Mouse (Mus musculus) gastrocnemius, adult 2 months (tissue): ENCODE data around the gene Sgip1. TPM values are rescaled to one million over a fixed set of nuclear protein-coding genes. Genes with fewer than 3 reads are reported as not detected.
A peak's percentile ranks its signal among the peaks of the same experiment; 100 is the strongest.

Experiments used
- DNase-seq: peaks from one replicate; pipeline ENCODE4 v3.0.0; 2022
- H3K27ac ChIP-seq: fragments of 200-600 bp; 2 replicates; pipeline ENCODE4 v1.8.1; 2022; ENCODE audit warnings: mild to moderate bottlenecking
- H3K4me3 ChIP-seq: fragments of 200-600 bp; 2 replicates; pipeline ENCODE4 v1.8.1; 2022; ENCODE audit warnings: mild to moderate bottlenecking, moderate library complexity
- CTCF ChIP-seq: fragments of 200-600 bp; IDR thresholded peaks from 2 replicates; pipeline ENCODE4 v1.8.1; 2022; ENCODE audit warnings: antibody characterized with exemption, mild to moderate bottlenecking, moderate library complexity
- intact Hi-C: fragments of 180-260 bp; cut with DNase I; formaldehyde crosslinking; loops from one replicate; pipeline ENCODE4 v1.15.1; 2025
- total RNA-seq, 2 experiments: library from RNA; stranded (reverse); gene quantifications; 2 replicates each; pipeline ENCODE4 v1.2.3; 2021

Sgip1 gene
- total RNA-seq, 2 experiments from 2014 or later = 1.8 to 2.4 TPM

DNA sequence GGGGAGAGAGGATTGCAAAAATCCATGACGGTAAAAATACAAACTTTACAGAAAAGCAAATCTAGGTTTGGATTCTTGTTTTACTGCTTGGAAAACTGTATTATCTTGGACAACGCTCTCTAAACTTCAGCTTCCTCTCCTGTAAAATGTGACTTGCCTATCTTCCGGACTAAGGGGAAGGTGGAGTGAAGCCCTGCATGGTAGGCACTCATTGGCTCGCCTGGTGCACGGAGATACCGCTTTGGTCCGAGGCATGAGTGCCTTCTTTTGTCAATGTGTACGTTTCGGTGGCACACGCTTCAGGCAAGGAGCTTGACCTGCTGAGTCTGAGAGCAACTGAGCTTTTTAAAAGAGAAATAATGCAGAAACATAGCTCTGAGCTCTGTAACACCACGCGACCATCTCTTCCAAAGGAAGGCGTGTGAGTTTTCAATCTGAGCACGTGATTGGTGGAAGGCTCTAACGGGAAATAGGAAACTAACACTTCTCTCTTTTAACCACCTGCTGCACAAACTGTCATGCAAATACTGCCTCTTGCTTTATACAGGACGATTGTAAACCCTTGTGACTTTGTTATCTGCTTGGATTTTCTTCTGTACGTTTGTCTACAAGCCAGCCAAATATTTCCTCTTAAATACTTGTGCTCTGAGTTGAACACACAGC, 214.3 kb downstream of the Sgip1 start:
- no peak for DNase-seq
- Histone ChIP-seq H3K4me3 (no peak overlapping the region), H3K27ac (no peak overlapping the region)
- no peak for TF ChIP-seq CTCF
- intact Hi-C loops = no loop called here

DNA sequence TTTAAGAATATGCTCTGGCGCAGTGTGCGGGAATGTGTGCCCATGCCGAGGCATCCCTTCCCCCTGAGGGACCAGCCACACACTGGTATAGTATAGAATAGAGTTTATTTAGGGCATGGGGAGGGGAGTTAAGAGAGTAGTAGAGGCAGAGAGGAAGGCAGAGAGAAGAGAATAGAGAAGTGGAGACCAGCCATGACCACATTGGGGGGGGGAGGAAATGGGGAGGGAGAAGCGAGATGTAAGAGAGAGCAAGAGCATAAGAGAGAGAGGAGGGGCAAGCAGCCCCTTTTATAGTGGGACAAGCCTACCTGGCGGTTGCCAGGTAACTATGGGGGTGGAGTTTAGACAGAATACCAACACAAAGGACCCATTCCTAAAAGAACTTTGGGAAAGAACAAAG, 218.3 kb downstream of the Sgip1 start:
- no peak overlapping the region for H3K27ac ChIP-seq
- TF ChIP-seq CTCF = no peak
- DNase-seq = no peak
- no peak overlapping the region for H3K4me3 ChIP-seq
- intact Hi-C loops = no loop called here

DNA sequence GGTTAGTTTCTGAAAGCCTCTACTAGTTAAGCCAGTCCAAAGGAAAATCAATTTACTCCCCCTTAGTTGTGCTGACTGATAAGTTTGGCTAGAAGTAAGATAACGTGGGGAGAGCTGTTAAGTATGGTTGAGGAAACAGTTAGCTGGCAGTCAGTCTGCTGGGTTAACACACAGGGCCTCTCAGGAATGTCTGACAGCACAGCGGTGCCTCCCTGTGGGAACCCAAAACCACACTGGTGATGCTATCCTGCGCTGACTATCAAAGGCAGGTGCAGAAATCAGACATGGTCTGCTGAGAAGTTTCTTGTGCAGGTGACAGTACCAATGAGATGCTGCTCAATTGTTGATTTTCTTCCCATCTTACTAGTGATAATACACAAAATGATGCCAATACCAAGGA, 223.1 kb downstream of the Sgip1 start:
- intact Hi-C loops = no loop called here
- Histone ChIP-seq H3K27ac (no peak overlapping the region), H3K4me3 (no peak overlapping the region)
- no peak for TF ChIP-seq CTCF
- DNase-seq = no peak

DNA sequence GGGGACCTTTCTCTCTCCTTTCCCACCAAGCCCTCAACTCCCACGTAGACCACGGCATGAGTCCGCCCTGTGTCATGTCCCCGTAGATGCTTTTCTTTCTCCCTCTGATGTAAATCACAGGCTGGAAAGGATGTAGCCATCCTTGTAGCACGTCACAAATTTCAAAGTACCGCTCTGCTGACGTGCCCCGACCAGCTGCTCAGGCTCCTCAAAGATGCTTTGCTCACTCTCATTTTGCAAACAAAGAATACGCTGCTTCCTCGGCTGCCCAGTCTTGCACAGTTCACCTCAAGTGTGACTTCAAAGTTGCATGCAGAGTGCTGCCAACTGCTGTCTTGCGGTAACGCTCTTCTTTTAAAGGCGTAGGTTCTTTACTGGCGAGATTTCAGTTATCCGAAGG, 226.7 kb downstream of the Sgip1 start:
- H3K4me3 ChIP-seq = no peak overlapping the region
- no peak for DNase-seq
- intact Hi-C loops = no loop called here
- no peak overlapping the region for H3K27ac ChIP-seq
- no peak for TF ChIP-seq CTCF

DNA sequence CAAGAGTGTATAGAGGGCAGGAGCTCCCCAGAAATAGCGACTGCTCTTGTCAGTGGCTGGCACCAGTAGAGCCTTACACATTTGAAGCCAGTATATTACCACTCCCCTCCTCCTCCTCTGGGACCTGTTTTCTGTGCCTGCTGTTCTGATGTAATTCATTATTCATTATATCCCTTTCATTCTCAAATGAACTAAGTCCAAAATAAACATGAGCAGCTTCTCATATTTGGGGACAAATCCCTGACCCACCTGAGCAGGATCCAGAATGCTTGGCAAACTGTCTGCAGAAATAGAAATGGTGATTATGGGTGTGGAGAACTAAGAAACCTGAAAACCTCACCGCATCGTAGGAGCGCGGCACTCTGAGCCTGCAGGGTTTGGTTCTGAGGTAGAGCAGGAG, 228.5 kb downstream of the Sgip1 start:
- Histone ChIP-seq H3K4me3 (no peak overlapping the region), H3K27ac (no peak overlapping the region)
- DNase-seq = no peak
- TF ChIP-seq CTCF = no peak
- intact Hi-C loops = no loop called here

DNA sequence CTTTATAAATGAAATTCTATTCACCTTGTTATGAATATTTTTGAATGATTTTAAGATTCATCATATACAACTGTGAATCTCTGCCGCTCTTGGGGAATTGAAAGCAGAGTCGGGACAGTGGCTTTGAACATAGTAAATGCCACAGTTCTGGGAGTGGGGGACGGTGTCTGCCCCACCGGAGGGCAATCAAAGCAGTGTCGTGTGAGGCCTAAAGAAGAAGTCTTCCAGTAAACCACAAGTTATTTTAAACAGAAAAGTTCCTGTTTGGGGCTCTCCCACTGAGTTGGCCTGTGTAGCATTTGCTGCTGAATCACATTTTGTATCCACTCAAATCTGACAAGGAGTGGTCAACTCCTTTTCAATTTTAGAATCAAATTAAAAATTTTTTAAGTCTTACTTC, 230.1 kb downstream of the Sgip1 start:
- TF ChIP-seq CTCF = no peak
- no peak overlapping the region for H3K27ac ChIP-seq
- no peak overlapping the region for H3K4me3 ChIP-seq
- DNase-seq = no peak
- intact Hi-C loops = no loop called here

DNA sequence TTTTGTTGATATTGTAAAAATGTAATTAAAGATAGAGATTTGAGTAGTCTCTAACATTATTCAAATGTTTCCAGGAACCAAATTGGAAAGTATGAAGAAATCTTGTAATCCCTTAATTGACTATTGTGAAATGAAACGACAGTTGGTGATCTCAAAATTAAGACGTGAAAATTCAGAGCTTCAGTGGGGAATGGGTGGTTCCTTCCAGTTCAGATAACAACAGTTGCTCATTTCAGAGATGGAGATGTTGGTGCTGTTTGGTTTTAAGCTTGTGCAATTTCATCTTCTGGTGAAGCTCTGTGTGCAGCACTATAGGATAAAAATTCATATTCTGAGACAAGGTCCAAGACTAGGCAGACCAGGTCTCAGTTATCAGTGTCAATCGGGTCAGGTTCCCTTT, 231.0 kb downstream of the Sgip1 start:
- intact Hi-C loops = no loop called here
- TF ChIP-seq CTCF = no peak
- Histone ChIP-seq H3K4me3 (no peak overlapping the region), H3K27ac (no peak overlapping the region)
- no peak for DNase-seq

DNA sequence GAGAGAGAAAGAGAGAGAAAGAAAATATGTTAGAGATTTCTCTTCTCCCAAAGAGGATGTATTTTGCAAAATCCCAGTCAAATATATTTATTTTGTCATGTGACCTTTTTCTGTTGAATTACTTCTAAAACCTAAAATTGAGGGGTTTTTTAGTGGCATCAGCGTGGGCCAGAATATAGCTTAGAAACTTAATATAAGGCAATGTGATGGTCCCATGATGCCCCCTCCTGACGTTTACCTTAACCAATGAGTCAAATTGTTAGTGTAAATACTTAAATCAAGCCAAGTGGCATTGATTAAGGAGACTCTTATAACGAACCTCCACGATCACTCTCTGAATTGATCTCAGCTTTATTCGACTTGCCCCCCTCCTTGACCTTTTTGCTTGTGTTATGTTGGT, 233.1 kb downstream of the Sgip1 start:
- Histone ChIP-seq H3K27ac (no peak overlapping the region), H3K4me3 (no peak overlapping the region)
- intact Hi-C loops = no loop called here
- no peak for DNase-seq
- TF ChIP-seq CTCF = no peak

DNA sequence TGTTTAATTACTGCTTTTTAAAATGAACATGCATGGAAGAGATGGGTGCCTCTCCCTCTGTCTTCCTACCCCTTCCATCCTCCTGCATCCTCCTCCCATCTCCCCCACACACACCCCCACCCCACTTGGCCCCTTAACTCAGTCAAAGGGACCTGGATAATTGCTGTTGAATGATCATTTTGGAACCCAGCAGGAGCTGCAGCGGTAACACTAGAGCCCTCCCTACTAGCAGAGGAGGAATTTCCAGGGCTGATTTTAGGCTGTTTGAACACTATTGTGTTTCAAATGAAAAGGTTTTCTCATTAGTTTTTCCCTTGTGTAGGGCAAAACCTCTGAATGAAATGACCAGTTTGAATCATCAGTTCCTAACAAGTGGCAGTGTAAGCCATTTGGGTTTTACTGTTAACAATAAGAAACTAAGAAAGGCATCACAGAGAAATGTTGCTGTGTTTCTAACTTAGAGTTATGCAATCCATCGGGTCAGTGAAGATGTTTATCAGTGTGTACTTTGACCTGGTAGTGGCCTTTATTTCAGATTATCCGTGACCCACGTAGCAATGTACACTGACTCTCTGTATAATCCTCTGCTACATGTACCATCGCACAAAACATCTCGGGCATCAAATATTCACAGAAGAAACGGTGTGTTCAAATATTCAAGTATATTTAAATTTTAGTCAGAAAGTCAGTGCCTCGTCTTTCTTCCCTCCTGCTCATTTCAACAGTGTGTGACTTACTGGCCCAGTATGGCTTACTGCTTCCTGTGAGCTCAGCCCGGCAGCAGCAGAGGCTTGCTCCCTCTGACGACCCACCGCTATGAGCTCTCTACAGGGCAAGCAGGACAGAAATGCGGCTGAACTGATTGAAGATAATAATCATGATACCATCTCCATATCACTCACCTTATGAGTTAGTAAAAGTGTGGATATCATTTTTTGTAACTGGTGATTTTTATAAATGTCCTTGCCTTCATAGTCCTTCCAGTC, 235.5 kb downstream of the Sgip1 start:
- no peak overlapping the region for H3K27ac ChIP-seq
- intact Hi-C loops = no loop called here
- TF ChIP-seq CTCF = no peak
- DNase-seq = no peak
- no peak overlapping the region for H3K4me3 ChIP-seq

DNA sequence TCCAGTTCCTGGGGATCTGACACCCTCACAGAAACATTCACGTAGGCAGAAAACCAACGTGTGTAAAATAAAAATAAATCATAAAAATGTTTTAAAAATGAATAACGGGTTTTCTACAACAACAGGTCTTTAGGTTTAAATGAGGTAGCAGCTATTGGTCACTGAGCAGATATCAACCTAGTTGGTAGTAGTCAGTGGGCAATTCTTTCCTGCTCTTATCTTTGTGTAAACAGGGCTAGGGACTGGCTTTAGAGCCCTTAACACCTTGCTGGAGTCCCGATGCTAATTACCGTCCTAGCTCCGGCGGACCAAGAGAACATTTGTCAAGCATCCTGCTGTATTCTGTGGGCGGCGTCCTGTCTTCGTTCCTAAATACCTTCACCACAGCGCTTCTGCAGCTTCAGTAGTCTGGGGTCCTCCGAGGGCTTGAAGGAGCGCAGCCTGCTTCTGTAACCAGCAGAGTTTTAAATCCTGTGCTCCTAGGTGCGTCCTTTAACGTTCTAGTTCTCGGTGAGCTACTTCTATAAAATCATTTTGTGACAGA, 236.8 kb downstream of the Sgip1 start:
- H3K27ac ChIP-seq = no peak overlapping the region
- TF ChIP-seq CTCF = no peak
- no peak for DNase-seq
- intact Hi-C loops = no loop called here
- H3K4me3 ChIP-seq = peak overlapping the region; percentile 26; the same call in 1 of the 2 replicates

DNA sequence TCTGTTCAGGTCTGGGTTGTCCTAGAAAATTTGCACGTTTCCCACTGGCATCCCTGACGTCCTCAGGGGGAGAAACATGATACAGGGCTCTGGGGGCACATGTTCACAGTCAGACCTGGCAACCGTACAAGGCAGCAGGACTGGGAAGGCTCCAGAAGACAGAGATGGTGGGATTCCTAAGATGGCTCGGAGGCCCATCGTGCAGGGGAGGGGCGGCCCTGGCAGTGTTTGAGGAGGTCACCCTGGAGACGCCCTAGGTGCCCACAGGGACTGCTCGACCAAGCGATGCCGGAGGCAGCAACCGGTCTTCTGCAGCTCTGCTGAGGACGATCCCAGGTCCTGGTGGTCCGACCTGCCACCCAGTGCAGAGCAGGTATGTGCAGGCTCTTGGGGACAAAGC, 237.3 kb downstream of the Sgip1 start, which contains the start of gene Tctex1d1:
Gene Tctex1d1 (plus strand): TSS at position 167 of the 400 bp plus-strand sequence.
- H3K27ac ChIP-seq = no peak within 1 kb of the TSS
- intact Hi-C loops = no loop called here
- H3K4me3 ChIP-seq = peak within 1 kb of the TSS; percentile 49
- peak; percentile 40 for DNase-seq
- TF ChIP-seq CTCF = no peak

DNA sequence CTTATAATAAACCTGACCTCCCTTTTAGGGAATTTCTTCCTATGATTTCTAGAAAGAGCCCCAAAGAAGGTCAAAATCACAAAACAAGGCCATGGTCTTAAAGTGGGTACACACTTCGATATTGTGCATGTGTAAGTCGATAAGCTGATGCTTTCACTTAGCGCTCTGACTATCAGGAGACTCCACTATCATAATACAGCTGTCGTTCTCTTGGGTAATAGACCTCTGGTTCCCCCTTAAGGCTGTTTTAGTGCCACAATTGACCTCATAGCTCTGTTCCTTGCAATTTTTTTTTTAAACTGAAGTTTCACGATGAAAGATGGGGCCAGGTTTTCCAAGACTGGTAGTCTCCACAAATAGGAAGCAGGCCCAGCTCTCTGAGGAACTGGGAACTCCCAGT, 238.3 kb downstream of the Sgip1 start:
- TF ChIP-seq CTCF = no peak
- no peak for DNase-seq
- intact Hi-C loops = no loop called here
- Histone ChIP-seq H3K27ac (no peak overlapping the region), H3K4me3 (peak overlapping the region; percentile 49)

DNA sequence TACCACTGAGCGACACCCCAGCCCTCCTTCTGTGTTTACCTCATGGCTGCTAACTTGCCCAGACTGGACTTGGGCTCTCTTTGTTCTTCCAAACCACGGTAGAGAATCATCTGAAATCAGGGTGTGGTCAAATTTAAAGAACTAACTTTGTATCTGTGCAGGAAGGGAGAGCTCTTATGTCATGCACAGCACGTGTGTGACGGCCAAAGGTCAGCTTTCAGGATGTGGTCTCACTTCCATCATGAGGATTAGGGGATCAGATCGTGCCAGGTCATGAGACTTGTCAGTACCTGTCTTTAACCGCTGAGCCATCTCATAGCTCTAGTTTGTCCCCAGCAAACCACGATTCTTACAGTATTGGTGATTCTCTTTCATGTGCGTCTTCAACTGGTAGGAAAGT, 240.6 kb downstream of the Sgip1 start:
- DNase-seq = no peak
- Histone ChIP-seq H3K4me3 (no peak overlapping the region), H3K27ac (no peak overlapping the region)
- intact Hi-C loops = no loop called here
- no peak for TF ChIP-seq CTCF
